Mouse (Mus musculus) ovary, postnatal 36 days (tissue): ENCODE measurements around the gene Fancd2.

Experiments used
- DNase-seq: peaks from one replicate; pipeline ENCODE4 v3.0.0; 2022; ENCODE audit warnings: low spot score, mixed read lengths

Fancd2 gene

GRCm38 (mm10) chr6:113612258-113612969, 80.9 kb downstream of the Fancd2 start:
- DNase-seq = no peak

- no peak for DNase-seq
These were observed 82.7 kb downstream of the Fancd2 start for GRCm38 (mm10) chr6:113614152-113614551.

GRCm38 (mm10) chr6:113614997-113615396, 83.5 kb downstream of the Fancd2 start:
- DNase-seq = no peak

- no peak for DNase-seq
These were observed 84.0 kb downstream of the Fancd2 start for GRCm38 (mm10) chr6:113615489-113615888.

GRCm38 (mm10) chr6:113623386-113623785, 91.9 kb downstream of the Fancd2 start:
- DNase-seq = no peak

- peak; percentile 88 for DNase-seq
These were observed 92.7 kb downstream of the Fancd2 start, which contains the start of gene Vhl for GRCm38 (mm10) chr6:113623941-113624751. Gene Vhl, plus strand, starts transcription at chr6:113623959.

GRCm38 (mm10) chr6:113624989-113625770, 93.7 kb downstream of the Fancd2 start:
- no peak for DNase-seq

GRCm38 (mm10) chr6:113630322-113630721, 98.8 kb downstream of the Fancd2 start:
- DNase-seq = no peak

GRCm38 (mm10) chr6:113632863-113633262, 101.4 kb downstream of the Fancd2 start:
- no peak for DNase-seq

- DNase-seq = peak; percentile 96
These were observed 107.0 kb downstream of the Fancd2 start, which contains the start of gene Irak2 for GRCm38 (mm10) chr6:113638302-113639040. Gene Irak2, plus strand, starts transcription at chr6:113638467.

GRCm38 (mm10) chr6:113639201-113639600, 107.7 kb downstream of the Fancd2 start:
- DNase-seq = no peak

GRCm38 (mm10) chr6:113642605-113643004, 111.1 kb downstream of the Fancd2 start:
- no peak for DNase-seq

- no peak for DNase-seq
These were observed 111.5 kb downstream of the Fancd2 start for GRCm38 (mm10) chr6:113643021-113643420.

GRCm38 (mm10) chr6:113643967-113644366, 112.5 kb downstream of the Fancd2 start:
- DNase-seq = no peak

- no peak for DNase-seq
These were observed 113.3 kb downstream of the Fancd2 start for GRCm38 (mm10) chr6:113644808-113645207.
